Mouse (Mus musculus) forebrain, embryonic 11.5 days (tissue): ENCODE results near the gene Scube2. TPM values are rescaled to one million over a fixed set of nuclear protein-coding genes. Genes with fewer than 3 reads are reported as not detected.

Source experiments
- ATAC-seq: fragments of 200-750 bp; cut with Nextera tagmentation; replicated peaks from 2 replicates; pipeline ENCODE4 v1.8.0; 2017; ENCODE audit warnings: moderate TSS enrichment; ENCODE audit not compliant: low FRiP score
- DNase-seq: peaks from one replicate; pipeline ENCODE4 v3.0.0-alpha.2; 2017; ENCODE audit warnings: low spot score
- H3K27ac ChIP-seq: fragments of 300-500 bp; sonication (generic); 2 replicates; pipeline ENCODE4 v1.5.1; 2014; ENCODE audit warnings: low read depth, low read length
- H3K27me3 ChIP-seq: fragments of 300-500 bp; sonication (generic); 2 replicates; pipeline ENCODE4 v1.6.1; 2014; ENCODE audit warnings: mild to moderate bottlenecking, low read length, mixed read lengths; ENCODE audit not compliant: control insufficient read depth, insufficient read depth
- H3K36me3 ChIP-seq: fragments of 300-500 bp; sonication (generic); 2 replicates; pipeline ENCODE4 v1.6.1; 2014; ENCODE audit warnings: mild to moderate bottlenecking, low read length, moderate library complexity, mixed read lengths; ENCODE audit not compliant: control insufficient read depth, insufficient read depth
- H3K4me1 ChIP-seq: fragments of 300-500 bp; sonication (generic); replicated peaks from 2 replicates; pipeline ENCODE4 v1.6.1; 2014; ENCODE audit warnings: low read length, mixed read lengths; ENCODE audit not compliant: control insufficient read depth, insufficient read depth
- H3K4me2 ChIP-seq: fragments of 300-500 bp; sonication (generic); 2 replicates; pipeline ENCODE4 v1.6.1; 2014; ENCODE audit warnings: low read depth, mild to moderate bottlenecking, low read length, moderate library complexity, mixed read lengths; ENCODE audit not compliant: severe bottlenecking
- H3K4me3 ChIP-seq: fragments of 300-500 bp; sonication (generic); 2 replicates; pipeline ENCODE4 v1.5.1; 2014; ENCODE audit warnings: low read depth, low read length
- H3K9ac ChIP-seq: fragments of 300-500 bp; sonication (generic); 2 replicates; pipeline ENCODE4 v1.6.1; 2014; ENCODE audit warnings: low read length
- H3K9me3 ChIP-seq: fragments of 300-500 bp; sonication (generic); 2 replicates; pipeline ENCODE4 v1.6.1; 2016; ENCODE audit warnings: low read length, mixed read lengths; ENCODE audit not compliant: control insufficient read depth
- WGBS: fragments of 180-500 bp; shearing (Covaris S2); extraction: QIAGEN DNeasy Blood & Tissue Kit; methylation state at CpG from one replicate; pipeline ENCODE4 v1.1.7; 2014; 5-methylcytosine and 5-hydroxymethylcytosine counted together
- polyA plus RNA-seq: library from polyadenylated mRNA; unstranded; fragments of >200 nt; fragmentation: Nextera tagmentation; extraction: Ambion mirVana; gene quantifications from 2 replicates; pipeline ENCODE4 v1.2.1, GENCODE M21; 2014

The Scube2 gene
- polyA plus RNA-seq, 1 experiment from 2014 or later, result 2.5 TPM

DNA sequence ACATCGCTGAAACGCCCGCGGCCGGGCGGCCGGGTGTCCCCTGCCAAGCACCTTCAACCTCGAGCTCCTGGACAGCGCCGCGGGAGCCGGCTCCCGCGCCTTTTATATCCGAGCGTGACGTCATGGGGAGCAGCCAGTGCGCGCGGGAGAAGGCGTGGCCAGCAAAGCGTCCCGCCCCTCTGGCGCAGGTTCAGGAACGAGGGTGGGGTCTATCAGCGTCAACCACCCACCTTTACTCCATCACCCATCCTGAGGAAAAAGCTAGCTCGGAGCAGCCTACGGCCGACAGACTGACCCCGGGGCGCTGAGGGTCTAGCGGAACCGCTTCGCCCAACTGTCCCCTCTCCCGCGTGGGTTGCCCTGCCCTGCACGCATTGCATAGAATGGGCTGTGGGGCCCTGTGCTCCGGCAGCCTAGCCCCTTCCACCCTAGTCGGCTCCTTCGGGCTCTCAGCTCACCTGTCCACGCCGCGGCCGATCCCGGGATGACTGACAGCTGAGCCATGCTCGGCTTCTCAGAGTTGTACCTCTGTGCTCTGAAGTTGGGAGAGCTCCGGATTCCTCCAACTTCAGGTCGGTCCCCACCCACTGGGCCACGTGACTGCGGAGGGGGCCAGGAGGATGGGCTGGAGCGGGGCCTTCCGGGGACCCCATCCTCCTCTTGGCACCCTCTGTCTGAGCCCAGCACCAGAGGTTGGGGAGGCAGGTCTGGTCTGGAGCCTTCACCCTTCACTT, 83.8 kb downstream of the Scube2 start, which contains the start of gene Nrip3:
Gene Nrip3 (minus strand): TSS at position 556 of the 734 bp plus-strand sequence.
- WGBS, result 2% methylated on average over 52 of the region's 52 CpGs
- Histone ChIP-seq H3K36me3 (no peaks in the 10 kb centered on the region), H3K4me2 (peak within 1 kb of the TSS; percentile 95), H3K9me3 (no peaks in the 10 kb centered on the region), H3K4me3 (peak within 1 kb of the TSS; percentile 44), H3K27me3 (peaks cover 39% of the 10 kb centered on the region), H3K27ac (no peak within 1 kb of the TSS), H3K4me1 (peaks cover 4% of the 10 kb centered on the region; the same call in 1 of the 2 replicates), H3K9ac (peak within 1 kb of the TSS; percentile 43)
- ATAC-seq (peak; percentile 88), DNase-seq (peak; percentile 86)

DNA sequence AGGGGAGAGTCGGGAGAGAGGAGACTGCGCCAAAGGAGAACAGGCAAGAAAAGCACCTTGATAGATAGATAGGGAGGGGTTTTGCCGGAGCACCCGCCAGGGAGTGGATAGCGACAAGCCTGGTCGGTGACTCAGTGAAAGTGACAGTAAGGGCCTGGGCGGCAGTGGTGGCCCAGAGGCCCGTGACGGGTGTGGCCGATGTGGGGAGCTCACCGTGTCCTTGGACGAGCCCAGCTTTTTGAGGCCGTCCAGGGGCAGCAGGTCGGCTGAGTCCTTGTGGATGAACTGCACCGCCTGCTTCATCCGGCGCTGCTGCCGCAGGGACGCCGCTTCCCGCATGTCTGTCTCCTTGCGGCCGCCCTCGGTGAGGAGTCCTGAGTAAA, 84.4 kb downstream of the Scube2 start:
- H3K4me2 ChIP-seq, result peak overlapping the region; percentile 95
- H3K9ac ChIP-seq, result peak overlapping the region; percentile 43
- peaks cover 4% of the 10 kb centered on the region; the same call in 1 of the 2 replicates for H3K4me1 ChIP-seq
- WGBS, result 1% methylated on average over 24 of the region's 24 CpGs
- no peaks in the 10 kb centered on the region for H3K9me3 ChIP-seq
- peak overlapping the region; percentile 44 for H3K4me3 ChIP-seq
- no peak; the same call in 1 of the 2 replicates for ATAC-seq
- peaks cover 39% of the 10 kb centered on the region for H3K27me3 ChIP-seq
- no peak overlapping the region for H3K27ac ChIP-seq
- no peaks in the 10 kb centered on the region for H3K36me3 ChIP-seq
- DNase-seq, result no peak

DNA sequence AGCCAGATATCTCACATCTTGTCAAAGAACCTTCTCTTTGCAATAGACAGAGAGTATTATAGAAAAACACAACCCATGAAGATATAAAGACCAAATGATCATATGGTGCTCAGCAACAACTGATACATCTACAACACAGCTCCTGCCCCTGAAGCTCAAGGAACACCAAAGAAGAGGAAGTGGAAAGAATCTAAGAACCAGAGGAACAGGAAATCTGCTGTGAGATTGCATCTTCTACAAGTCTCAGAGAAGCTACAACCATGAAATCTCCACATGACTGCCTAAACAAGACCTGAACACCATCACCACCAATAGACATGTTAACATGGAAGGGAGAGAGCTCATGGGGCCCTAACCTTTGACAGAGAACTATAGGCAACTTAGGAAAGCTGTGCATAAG, 93.2 kb downstream of the Scube2 start:
- no peak for DNase-seq
- H3K27me3 ChIP-seq, result no peaks in the 10 kb centered on the region
- H3K36me3 ChIP-seq, result no peaks in the 10 kb centered on the region
- ATAC-seq, result no peak
- H3K4me3 ChIP-seq, result no peak overlapping the region
- H3K4me2 ChIP-seq, result no peak overlapping the region
- no peak overlapping the region for H3K9ac ChIP-seq
- H3K9me3 ChIP-seq, result no peaks in the 10 kb centered on the region
- no peak overlapping the region for H3K27ac ChIP-seq
- H3K4me1 ChIP-seq, result no peaks in the 10 kb centered on the region

DNA sequence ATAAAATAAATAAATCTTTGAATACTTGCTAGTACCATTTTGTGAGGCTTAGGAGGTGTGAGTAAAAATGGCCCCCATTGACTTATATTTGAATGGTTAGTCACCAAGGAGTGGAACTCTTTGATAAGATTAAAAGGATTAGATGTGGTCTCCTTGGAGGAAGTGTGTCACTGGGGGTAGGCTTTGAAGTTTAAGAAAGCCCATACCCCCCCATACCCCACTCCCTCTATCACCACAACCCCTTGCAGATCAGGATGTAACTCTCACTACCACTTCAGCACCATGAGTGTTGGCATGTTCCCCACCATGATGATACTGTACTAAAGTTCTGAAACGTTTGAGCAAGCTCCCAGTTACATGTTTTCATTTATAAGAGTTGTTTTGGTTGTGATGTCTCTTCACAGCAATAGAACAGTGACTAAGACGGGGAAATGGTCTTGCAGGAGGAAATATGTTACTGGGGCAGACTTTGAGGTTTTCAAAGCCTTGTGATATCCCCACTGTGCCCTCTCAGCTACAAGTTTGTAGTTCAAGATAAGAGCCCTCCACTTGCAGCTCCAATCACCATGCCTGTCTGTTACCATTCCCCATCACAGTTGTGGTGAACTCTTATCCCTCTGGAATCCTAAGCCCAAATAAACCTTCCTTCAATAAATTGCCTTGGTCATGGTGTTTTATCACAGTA, 96.6 kb downstream of the Scube2 start:
- Histone ChIP-seq H3K4me3 (no peak overlapping the region), H3K27ac (no peak overlapping the region), H3K4me2 (no peak overlapping the region), H3K36me3 (no peaks in the 10 kb centered on the region), H3K4me1 (no peaks in the 10 kb centered on the region), H3K9me3 (no peaks in the 10 kb centered on the region), H3K27me3 (no peaks in the 10 kb centered on the region), H3K9ac (no peak overlapping the region)
- ATAC-seq (no peak), DNase-seq (no peak)
- WGBS, result 52% methylated on average over 2 of the region's 2 CpGs

DNA sequence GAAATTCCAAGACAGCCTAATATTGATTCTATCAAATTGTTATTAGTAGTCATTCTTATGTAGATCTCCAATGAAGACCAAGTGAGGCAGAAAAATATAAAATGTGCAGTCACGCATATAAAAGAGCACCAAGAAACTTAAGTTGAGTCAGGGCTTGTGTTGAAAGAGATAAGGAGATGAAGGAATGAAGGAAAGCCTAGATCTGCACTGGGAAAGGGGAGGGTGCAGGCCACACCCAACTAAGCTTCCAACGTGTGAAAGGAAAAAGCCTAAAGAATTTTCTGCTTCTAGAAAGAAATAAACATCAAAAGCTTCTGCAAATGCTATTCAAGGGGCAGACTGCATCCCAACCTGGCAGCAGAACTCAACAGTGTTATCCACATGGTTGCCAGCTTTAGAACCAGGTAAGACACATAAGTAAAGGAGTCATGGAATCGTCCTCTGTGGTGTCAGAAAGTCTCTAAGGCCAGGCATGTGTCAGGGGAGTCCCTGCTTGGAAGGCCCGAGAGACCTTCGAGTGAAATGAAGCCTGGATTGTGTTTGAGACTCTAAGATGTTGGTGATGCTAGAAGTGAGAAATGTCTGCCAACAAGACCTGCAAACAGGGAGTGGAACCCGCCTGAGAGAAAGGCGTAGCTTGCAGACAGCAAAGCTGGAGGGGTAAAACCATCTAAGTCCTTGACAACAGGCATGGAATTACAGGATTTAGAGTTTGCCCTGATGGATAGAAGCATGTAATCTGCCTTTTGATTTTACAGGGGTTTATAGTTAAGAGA, 97.7 kb downstream of the Scube2 start:
- Histone ChIP-seq H3K27me3 (no peaks in the 10 kb centered on the region), H3K4me1 (no peaks in the 10 kb centered on the region), H3K9me3 (no peaks in the 10 kb centered on the region), H3K4me3 (no peak overlapping the region), H3K9ac (no peak overlapping the region), H3K27ac (no peak overlapping the region), H3K36me3 (no peaks in the 10 kb centered on the region), H3K4me2 (no peak overlapping the region)
- DNase-seq (no peak), ATAC-seq (no peak)
- 85% methylated on average over 7 of the region's 7 CpGs for WGBS

DNA sequence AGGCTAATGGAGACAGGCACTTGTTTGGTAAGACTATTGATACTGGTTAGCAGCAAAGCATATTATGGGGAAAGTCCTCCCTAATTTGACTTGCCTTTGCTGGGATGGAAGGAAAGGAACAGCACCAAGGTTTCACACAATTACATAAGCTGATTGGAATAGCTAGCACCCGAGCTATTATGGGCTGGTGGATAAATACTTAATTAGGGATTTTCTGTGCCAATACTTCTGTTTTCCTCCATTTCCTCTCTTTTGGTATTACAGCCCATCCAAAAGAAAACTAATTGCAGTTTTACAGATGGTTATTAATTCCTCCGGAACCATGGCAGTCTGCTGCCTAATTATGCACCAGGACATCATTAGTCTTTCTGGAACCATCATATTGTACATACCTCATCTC, 101.5 kb downstream of the Scube2 start:
- Histone ChIP-seq H3K4me3 (no peak overlapping the region), H3K9ac (no peak overlapping the region), H3K4me1 (no peaks in the 10 kb centered on the region), H3K9me3 (no peaks in the 10 kb centered on the region), H3K27ac (no peak overlapping the region), H3K4me2 (no peak overlapping the region), H3K36me3 (no peaks in the 10 kb centered on the region), H3K27me3 (no peaks in the 10 kb centered on the region)
- DNase-seq (no peak), ATAC-seq (no peak)
- WGBS, result 60% methylated on average over 2 of the region's 2 CpGs

DNA sequence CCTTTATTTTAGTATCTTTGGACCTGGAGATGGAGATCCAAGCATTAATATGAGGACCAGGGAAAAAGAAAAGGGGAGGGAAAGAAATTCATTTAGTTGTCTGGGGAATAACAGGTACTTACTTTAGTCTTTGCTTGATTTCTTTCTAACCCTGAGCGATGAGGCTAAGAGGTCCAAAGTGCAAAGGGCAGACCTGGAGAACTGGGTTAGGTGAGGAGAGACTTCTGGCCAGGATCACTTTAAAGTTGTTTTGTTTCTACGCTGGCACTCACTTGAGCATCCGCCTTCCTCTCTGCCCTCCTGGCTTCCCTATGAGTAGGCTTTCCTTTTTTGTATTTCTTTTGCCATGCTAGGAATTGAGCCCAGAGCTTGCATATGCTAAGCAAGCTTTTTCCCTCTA, 109.2 kb downstream of the Scube2 start:
- Histone ChIP-seq H3K9ac (no peak overlapping the region), H3K4me2 (no peak overlapping the region), H3K9me3 (no peaks in the 10 kb centered on the region), H3K36me3 (no peaks in the 10 kb centered on the region), H3K4me3 (no peak overlapping the region), H3K27ac (no peak overlapping the region), H3K4me1 (no peaks in the 10 kb centered on the region), H3K27me3 (no peaks in the 10 kb centered on the region)
- no peak for DNase-seq
- ATAC-seq, result no peak
- 92% methylated on average over 3 of the region's 3 CpGs for WGBS

DNA sequence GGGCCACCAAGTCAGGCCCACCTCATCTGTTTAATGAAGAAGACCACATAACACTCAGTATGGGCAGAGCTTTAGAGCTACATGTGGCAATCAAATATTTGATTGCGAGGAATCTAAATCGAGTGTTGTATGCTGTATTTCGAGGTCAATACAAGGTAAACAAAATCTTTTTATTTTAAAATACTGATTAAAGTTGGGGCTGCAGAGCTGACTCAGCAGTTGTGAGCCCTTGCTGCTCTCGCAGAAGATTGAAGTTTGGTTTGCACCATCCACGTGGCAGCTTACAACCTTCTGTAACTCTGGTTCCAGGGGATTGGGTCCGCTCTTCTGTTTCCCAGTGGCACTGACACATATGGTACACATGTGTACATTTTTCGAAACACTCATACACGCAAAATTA, 111.4 kb downstream of the Scube2 start:
- Histone ChIP-seq H3K4me2 (no peak overlapping the region), H3K9me3 (no peaks in the 10 kb centered on the region), H3K27ac (no peak overlapping the region), H3K36me3 (no peaks in the 10 kb centered on the region), H3K9ac (no peak overlapping the region), H3K4me3 (no peak overlapping the region), H3K27me3 (no peaks in the 10 kb centered on the region), H3K4me1 (no peaks in the 10 kb centered on the region)
- no peak for DNase-seq
- 93% methylated on average over 8 of the region's 8 CpGs for WGBS
- ATAC-seq, result no peak
